Mouse (Mus musculus) urinary bladder, postnatal 36 days (tissue): ENCODE results near the gene Nhlh2.

Source experiments
- DNase-seq, 2 experiments: peaks; one replicate each; pipeline ENCODE4 v3.0.0; 2022; ENCODE audit warnings: low spot score in 2 of 2, mixed read lengths in 1 of 2

The Nhlh2 gene

DNA sequence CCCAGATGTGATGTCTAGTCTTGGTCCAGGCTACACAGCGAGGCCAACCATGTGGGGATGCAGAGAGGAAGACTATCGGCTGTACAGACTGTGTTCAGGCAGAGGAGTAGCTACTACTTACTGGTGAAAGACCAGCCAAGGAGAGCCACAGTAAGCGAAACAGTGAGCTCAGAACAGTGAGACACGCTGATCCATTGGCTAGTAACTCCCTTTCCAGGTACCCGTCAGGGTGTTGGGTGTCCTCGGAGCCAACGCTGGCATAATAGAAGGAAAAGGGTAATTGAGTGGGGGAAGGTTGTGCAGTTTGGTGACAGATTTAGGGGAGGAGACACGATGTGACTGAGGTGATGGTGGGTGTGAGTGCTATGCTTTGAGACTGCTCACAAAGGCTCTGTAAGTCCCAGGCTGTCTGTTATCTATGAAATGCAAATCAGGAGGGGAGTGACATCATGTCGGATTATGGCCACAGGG lies 15.1 kb downstream of the Nhlh2 start:
- no peak for DNase-seq

DNA sequence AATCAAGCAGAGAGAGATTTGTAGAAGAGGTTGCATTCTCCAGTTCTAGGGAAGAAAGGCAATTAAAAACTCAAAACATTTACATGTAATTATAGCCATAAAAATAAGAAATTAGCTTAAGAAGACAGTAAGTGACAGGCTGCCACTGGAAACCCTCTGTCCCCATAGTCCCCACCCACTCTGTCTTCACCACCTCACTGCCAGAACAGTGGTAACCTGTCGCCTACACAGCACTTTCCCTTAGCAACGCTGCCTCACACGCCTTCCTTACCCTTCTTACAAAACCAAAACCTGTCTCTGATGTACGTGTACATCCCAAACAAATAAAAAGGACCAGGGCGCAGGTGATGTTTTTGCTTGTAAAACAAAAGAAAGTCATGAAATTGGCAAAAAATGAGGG lies 15.8 kb downstream of the Nhlh2 start:
- DNase-seq, result no peak

DNA sequence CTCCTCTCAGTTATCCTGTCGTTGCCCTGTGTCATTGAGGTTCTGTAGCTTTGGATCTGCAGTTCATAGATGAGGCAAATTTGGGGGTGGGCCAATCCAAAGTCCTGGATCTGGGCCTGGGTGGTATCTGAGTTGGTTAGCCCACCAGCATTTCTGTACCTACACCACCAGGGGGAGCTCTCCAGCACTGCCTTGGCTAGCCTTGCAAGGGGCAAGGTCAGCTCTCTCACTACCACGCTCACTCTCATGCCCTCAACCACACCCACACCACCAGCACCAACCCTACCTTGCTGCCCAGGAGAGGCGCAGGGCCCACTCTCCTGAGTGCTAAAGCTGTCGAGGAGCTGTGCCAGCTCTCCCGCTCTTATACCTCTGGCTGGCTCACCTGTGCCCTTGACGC lies 18.0 kb downstream of the Nhlh2 start:
- no peak for DNase-seq

DNA sequence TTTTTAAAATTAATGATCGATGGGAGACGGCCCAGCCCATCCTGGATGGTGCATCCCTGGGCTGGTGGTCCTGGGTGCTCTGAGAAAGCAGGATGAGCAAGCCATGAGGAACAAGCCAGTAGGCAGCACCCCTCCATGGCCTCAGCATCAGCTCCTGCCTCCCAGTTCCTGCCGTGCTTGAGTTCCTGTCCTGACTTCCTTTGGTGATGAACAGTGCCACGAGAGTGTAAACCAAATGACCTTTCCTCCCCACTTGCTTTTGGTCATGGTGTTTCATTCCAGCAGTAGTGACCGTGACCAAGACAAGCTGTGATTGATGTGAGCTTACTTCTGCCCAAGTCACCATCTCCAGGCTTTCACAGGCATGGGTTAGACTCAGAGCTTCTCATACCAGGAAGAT lies 27.9 kb downstream of the Nhlh2 start:
- no peak for DNase-seq

DNA sequence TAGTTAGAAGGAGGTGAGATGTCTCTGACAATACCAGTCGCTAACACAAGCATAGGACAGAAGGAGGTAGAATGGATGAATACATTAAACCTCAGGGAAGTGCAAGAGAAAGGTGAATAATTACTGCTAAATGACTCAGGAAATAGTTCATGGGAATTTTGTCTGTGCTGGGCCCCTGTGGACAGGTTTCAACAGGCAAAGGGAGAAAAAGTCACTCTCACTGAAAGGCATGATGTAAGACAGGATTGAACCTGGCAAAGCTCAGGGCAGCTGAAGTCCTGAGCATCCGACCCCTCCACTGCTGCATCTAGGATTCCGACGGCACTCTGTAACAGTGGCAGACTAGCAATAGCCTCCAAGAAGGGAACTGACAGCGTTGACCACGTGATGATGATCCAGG lies 28.7 kb downstream of the Nhlh2 start:
- DNase-seq, result no peak

DNA sequence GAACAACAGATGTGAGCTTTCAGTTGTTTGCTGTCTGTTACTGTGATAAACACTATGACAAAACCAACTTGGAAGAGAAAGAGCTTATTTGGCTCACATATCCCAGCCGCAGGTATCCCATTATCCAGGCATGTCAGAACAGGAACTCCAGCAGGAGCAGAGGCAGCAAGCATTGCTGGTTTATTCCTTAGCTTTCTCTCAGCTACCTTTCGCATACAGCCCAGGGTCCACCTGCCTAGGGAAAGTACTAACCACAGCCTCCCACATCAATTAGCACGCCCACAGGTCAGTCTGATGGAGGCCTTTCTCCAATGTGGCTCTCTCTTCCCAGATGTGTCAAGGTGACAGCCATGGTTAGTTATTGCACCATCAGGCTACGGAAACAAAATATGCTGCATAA lies 31.8 kb downstream of the Nhlh2 start:
- no peak for DNase-seq

DNA sequence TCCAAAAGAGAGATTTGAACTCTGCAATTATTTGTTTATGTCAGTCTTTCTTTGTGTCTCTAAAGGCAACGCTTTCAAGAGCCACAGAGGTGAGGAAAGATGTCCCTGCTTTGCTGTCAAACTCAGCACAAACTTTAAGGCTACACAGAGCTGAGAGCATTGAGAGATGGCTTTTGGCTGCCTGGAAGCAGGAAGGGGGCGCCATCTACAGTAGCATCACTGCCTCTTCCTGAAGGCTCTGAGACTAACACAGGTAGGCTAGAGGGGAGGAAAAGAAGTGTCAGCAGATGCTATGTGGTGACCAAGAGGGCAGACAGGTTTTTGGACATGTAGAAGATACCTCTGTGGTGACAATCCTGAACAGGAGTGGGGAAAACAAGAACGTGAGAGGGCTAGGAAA lies 35.2 kb downstream of the Nhlh2 start:
- peak in 1 of 2 experiments; percentile 14 for DNase-seq

DNA sequence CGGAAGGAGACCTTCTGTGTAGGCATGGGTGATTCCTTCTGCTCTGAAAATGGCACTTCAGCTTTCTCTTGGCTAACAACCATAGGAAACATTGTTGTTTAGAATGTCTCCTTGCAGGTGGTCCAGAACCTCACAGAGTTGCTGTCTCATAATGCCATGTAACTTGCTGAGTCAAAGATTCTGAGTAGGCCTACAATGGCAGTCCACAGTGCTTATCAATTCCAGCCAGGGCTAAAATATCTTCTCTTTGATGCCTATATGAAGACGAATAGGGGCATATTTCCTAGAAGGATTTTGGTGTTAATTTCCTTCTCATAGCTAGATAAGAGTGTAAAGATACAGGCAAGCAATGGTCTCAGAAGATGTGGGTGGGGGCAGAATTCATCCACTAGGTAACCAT lies 37.7 kb downstream of the Nhlh2 start:
- no peak for DNase-seq

DNA sequence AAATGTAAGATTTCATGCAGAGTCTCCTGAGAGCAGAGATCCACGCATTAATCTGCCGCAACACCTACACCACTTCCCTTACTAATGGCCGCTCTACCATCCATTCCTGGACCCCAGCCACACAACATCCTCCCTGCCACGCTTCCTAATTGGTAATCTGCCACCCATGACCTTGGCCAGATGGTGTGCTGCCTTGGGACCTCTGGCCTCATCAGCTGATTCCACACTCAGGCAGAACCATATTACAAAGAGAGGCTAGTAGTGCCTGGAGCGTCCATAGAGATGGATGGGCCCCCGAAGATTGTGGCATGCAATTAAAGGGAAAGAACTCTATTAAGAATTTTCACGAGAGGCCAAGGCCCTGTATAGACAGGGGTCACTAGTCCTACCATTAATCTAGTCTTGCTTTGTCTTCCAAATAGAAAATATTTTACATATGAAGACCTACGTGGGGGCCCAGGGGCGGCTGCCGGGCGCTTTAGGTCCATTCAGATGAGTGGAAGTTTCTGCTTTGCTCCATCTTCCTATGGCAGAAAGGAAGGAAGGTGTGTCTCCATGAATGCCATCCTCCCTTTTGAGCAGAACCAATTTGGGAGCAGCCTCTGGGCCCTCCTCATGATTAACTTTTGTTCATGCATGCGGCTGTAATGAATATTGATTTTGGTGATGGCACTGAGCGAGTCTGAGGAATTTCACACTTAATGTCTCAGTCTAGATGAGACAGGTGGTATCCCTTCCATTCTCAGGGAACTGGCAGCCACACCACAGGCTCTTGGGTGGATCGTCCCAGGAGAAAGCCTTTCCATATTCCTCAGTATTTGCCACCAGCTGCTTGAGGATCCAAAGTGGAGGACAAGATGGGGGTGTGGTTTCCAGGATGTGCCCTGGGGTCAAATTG lies 39.6 kb downstream of the Nhlh2 start:
- DNase-seq, result no peak

DNA sequence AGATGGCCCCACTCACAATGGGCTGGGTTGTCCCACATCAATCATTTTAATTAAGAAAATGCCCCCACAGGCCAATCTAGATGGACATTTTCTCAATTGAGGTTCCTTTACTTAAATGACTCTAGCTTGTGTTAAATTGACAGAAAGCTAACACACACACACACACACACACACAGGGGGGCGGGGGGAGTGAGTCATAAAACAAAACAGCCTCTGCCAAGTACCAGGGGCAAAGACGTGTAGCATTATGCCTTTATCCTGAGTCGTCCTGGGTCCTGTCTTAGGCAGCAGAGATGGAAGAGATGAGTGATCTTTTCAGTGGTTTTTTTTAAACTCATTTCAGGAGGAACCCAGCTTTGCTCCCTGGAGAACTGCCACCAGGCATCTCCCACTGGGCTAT lies 42.2 kb downstream of the Nhlh2 start:
- no peak for DNase-seq

DNA sequence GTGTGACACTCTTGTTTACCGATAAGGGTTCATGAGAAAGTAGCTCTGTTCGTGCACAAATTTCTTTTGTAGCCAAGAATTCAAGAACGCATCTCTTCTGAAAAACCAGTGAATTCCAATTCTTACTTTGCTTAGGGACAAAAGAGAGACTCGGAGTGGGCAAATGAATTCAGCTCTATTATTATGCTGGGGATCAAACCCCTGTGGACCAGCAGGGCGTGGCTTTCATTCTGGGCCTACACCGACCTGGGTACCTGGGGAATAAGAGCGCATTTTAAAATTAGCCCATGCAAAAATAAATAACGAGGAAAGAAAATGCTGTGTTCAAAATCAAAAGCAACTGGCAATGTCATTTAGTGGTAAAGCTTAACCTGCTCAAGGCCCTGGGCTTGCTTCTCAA lies 43.4 kb downstream of the Nhlh2 start:
- no peak for DNase-seq

DNA sequence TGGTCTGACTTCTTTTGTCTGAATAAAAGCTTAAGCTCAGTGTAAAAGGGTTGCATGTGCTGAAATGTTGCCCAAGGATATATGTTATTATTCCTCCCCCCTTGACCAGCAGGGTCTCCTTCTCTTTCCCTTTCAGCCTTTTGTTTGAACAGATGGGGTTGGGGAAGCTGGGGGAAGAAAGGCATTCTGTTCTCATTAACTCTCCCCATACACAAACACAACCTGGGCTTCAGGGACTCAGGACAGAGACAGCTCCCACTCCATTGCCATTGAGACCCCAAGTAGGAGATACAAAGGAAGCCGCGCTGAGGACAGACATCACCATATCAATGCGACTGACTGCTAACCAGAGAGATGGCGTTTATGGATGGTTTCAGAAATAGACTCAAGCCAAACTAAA lies 46.0 kb downstream of the Nhlh2 start:
- DNase-seq, result no peak

DNA sequence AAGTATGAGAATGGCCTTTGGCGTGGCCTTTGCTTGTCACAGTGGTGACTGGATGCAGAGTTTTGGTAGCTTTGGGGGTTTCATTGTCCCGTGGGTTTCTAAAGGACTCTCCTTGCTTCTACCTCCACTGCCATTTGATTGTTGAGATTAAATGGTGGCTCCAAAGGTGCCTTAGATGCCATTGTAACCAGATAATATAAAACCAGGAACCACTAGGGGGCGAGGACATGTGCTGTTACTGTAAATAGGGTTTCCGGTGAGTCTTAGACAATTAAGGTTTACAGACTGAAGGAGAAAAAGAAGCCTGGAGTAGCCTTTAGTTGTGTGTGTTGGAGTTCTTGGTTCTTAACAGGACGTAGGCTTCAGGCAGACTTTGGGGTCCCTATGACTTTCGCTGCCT lies 50.2 kb downstream of the Nhlh2 start:
- no peak for DNase-seq

DNA sequence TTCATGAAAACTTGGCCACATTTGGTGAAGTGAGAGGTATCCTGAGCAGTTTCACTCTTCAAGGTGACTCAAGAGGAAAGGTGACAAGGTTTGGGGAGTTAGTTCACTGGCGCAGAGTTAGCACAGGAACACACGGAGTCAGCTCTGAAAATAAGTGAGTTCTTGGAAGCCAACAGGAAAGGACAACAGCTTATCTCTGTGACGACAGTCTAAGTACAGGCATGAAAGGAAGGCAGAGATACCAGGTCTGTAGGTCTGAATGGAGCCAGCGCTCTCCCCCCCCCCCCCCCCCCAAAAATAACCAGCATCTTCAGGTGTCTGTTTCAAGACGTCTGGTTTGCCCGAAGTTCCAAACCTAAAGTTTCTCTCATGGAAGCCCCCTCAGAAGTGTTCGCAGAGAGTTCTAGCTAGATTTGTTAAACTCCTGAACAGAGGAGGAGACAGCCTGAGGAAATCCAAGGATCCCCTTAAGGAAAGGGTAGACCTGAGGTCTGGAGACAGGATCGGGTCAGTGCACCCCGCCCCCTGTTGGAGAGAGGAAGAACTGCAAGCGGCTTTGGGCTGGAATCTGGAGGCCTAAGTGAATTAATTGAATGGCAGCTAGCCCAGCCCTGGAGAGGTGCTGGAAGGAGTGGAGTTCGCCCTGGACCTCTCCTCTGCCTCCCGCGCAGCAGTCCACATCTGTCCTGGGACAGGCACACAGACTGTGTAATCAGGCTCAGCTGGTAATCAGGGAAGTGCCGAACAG lies 52.2 kb downstream of the Nhlh2 start:
- peak; percentile 26 to 47 for DNase-seq

DNA sequence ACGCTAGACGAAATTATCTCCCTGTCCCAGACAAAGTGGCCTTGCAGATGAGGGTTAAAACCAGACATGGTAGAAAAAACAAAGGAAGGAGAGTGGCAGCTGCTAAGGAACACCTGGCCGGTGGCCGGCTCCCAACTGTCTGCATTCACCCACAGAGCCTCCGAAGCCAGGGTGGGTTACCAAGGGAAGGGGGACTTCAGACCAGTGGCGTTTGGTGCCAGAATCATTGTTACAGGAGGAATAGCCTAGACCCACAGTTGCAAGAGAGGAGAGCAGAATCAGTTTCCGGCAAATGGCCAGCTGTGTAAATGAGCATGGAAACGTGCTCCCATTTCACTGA lies 52.8 kb downstream of the Nhlh2 start:
- no peak for DNase-seq

DNA sequence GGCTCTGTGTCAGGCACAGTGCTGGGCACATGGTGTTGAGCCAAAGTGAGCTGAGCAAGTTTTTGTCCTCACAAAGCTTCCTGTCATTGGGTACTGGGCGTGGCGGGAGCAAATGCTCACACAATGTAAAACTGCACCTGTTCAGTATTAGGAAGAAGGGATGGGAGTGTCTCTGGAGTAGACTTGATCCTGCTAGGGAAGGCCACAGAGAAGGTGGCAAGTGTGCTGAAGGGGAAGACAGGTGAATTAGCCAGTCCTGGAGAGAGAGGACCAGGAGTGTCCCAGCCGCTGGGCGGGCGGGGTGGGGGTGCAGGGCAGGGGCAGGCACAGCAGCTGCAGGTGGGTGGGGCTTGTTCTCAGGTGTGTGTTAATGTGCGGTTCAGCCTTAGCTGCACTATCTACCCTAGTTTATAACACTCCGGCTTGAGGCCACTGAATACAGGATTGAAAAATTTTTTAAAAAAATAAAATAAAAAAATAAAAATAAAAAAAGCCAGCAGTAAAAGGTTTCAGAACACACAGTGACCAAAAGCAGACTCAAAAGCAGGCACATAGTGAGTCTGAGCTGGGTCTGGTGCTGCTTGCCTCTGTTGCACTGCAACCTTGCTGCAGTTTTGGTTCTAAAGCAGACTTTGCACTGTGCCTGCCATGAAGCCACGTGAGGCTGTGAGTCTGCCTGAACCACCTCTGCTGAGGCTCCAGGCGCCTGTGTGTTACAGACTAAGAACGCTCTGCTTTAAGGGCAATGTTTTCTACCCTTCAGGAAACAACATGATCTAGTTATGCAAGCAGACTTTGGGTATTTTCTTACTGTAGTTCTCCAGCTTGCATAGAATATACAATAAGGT lies 53.6 kb downstream of the Nhlh2 start:
- no peak for DNase-seq

DNA sequence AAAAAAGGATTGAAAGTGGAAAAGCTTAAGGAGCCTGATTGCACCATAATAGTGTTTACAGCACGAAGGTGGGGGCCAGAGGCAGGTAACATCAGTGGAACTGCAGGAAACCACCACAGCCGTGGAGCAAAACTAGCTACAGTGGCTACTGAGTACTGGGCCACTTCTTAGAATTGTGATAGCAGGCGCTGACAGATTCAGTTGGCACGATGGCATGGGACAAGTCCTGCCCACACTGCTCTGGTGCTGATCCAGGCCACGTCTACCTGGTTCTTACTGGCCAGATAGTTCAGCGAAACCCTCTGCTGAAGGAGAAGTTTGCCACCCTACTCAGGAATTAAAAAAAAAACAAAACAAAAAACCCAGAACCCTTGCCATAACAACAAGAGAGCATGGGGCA lies 54.7 kb downstream of the Nhlh2 start:
- no peak for DNase-seq
